Mouse (Mus musculus) heart, embryonic 11.5 days (tissue): ENCODE results near the gene Kank2. TPM values are rescaled to one million over a fixed set of nuclear protein-coding genes. Genes with fewer than 3 reads are reported as not detected.

Source experiments
- ATAC-seq: fragments of 200-750 bp; cut with Nextera tagmentation; replicated peaks from 2 replicates; pipeline ENCODE4 v1.8.0; 2017; ENCODE audit warnings: moderate library complexity; ENCODE audit not compliant: insufficient number of reproducible peaks, low FRiP score, low TSS enrichment
- H3K27ac ChIP-seq: fragments of 300-500 bp; sonication (generic); 2 replicates; pipeline ENCODE4 v1.5.1; 2014; ENCODE audit warnings: mild to moderate bottlenecking, low read depth, low read length
- H3K27me3 ChIP-seq: fragments of 300-500 bp; sonication (generic); 2 replicates; pipeline ENCODE4 v1.6.1; 2014; ENCODE audit warnings: mild to moderate bottlenecking, low read length, mixed read lengths; ENCODE audit not compliant: control insufficient read depth, insufficient read depth
- H3K36me3 ChIP-seq: fragments of 300-500 bp; sonication (generic); 2 replicates; pipeline ENCODE4 v1.6.1; 2014; ENCODE audit warnings: mild to moderate bottlenecking, low read length, moderate library complexity, mixed read lengths; ENCODE audit not compliant: control insufficient read depth, insufficient read depth
- H3K4me1 ChIP-seq: fragments of 300-500 bp; sonication (generic); 2 replicates; pipeline ENCODE4 v1.6.1; 2014; ENCODE audit warnings: low read length; ENCODE audit not compliant: control insufficient read depth, insufficient read depth
- H3K4me2 ChIP-seq: fragments of 300-500 bp; sonication (generic); 2 replicates; pipeline ENCODE4 v1.6.1; 2014; ENCODE audit warnings: mild to moderate bottlenecking, moderate library complexity
- H3K4me3 ChIP-seq: fragments of 300-500 bp; sonication (generic); 2 replicates; pipeline ENCODE4 v1.5.1; 2014; ENCODE audit warnings: low read depth, low read length
- H3K9ac ChIP-seq: fragments of 300-500 bp; sonication (generic); 2 replicates; pipeline ENCODE4 v1.6.1; 2014; ENCODE audit warnings: mild to moderate bottlenecking, low read depth, low read length, moderate library complexity
- H3K9me3 ChIP-seq: fragments of 300-500 bp; sonication (generic); replicated peaks from 2 replicates; pipeline ENCODE4 v1.6.1; 2016; ENCODE audit warnings: low read length; ENCODE audit not compliant: control insufficient read depth
- WGBS: fragments of 180-500 bp; shearing (Covaris S2); extraction: QIAGEN DNeasy Blood & Tissue Kit; methylation state at CpG from one replicate; pipeline ENCODE4 v1.1.7; 2014; ENCODE audit not compliant: insufficient replicate concordance; 5-methylcytosine and 5-hydroxymethylcytosine counted together
- polyA plus RNA-seq: library from polyadenylated mRNA; unstranded; fragments of >200 nt; fragmentation: Nextera tagmentation; extraction: Ambion mirVana; gene quantifications from 2 replicates; pipeline ENCODE4 v1.2.1, GENCODE M21; 2014

Gene Kank2
- polyA plus RNA-seq, 1 experiment from 2014 or later: 8.9 TPM

DNA sequence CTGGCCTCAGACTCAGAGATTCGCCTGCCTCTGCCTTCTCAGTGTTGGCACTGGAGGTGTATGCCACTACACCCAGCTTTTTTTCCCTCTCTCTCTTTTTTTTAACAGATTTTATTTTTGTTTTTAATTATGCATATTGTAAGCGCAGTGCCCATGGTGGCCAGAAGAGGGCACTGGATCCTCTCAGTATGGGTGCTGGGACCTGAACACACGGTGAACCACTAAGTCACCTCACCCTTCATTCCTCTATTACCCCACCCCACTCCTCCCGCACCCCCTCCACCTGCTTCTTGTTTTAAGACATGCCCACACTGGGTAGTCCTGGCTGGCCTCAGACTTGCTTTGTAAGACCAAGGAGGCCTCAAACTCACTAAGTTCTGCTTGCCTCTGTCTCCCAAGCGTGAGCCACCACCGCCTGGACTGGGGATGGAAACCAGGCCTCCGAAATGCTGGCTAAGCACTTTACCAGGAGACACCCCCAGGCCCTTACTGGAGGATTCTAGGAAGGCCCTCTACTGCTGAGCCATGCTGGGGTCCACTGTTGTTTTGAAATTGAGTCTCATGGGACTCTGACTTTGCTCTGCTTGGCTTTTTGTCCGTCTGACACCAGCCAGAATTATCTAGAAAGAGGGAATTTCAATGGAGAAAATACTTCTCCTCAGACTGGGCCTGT is 41.7 kb upstream of the Kank2 start:
- Histone ChIP-seq H3K9ac (no peak overlapping the region), H3K4me1 (no peaks in the 10 kb centered on the region; the same call in 1 of the 2 replicates), H3K27ac (no peak overlapping the region), H3K4me2 (no peak overlapping the region), H3K27me3 (no peaks in the 10 kb centered on the region), H3K36me3 (peaks cover 6% of the 10 kb centered on the region), H3K9me3 (no peaks in the 10 kb centered on the region), H3K4me3 (no peak overlapping the region)
- WGBS: 56% methylated on average over 8 of the region's 8 CpGs
- no peak for ATAC-seq

DNA sequence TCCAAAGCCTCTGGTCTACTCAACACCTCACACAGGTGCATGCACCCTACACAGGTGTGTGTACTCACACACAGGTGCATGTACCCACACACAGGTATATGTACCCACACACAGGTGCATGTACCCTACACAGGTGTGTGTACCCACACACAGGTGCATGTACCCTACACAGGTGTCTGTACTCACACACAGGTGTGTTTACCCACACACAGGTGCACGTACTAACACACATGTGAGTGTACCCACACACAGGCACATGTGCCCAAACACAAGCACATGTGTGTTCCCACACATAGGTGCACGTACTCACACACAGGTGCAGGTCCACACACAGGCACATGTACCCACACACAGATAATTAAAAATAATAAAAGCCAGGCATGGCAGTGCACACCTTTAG is 39.1 kb upstream of the Kank2 start:
- no peaks in the 10 kb centered on the region for H3K4me1 ChIP-seq
- no peak overlapping the region for H3K9ac ChIP-seq
- no peaks in the 10 kb centered on the region for H3K9me3 ChIP-seq
- no peak overlapping the region for H3K4me2 ChIP-seq
- peaks cover 8% of the 10 kb centered on the region for H3K36me3 ChIP-seq
- no peaks in the 10 kb centered on the region for H3K27me3 ChIP-seq
- no peak overlapping the region for H3K4me3 ChIP-seq
- 89% methylated on average over 2 of the region's 2 CpGs for WGBS
- no peak overlapping the region for H3K27ac ChIP-seq
- no peak for ATAC-seq

- no peak within 1 kb of the TSS for H3K27ac ChIP-seq
- H3K4me3 ChIP-seq: no peak within 1 kb of the TSS
- H3K9me3 ChIP-seq: no peaks in the 10 kb centered on the region
- H3K9ac ChIP-seq: no peak within 1 kb of the TSS
- 83% methylated on average over 15 of the region's 15 CpGs for WGBS
- H3K36me3 ChIP-seq: peaks cover 14% of the 10 kb centered on the region
- H3K4me2 ChIP-seq: no peak within 1 kb of the TSS
- no peaks in the 10 kb centered on the region for H3K4me1 ChIP-seq
- ATAC-seq: no peak
- H3K27me3 ChIP-seq: no peaks in the 10 kb centered on the region
Observed at GRCm38 (mm10) chr9:21835258-21835912, 36.8 kb upstream of the Kank2 start, which contains the start of gene Angptl8. Gene Angptl8, plus strand, starts transcription at chr9:21835510.

DNA sequence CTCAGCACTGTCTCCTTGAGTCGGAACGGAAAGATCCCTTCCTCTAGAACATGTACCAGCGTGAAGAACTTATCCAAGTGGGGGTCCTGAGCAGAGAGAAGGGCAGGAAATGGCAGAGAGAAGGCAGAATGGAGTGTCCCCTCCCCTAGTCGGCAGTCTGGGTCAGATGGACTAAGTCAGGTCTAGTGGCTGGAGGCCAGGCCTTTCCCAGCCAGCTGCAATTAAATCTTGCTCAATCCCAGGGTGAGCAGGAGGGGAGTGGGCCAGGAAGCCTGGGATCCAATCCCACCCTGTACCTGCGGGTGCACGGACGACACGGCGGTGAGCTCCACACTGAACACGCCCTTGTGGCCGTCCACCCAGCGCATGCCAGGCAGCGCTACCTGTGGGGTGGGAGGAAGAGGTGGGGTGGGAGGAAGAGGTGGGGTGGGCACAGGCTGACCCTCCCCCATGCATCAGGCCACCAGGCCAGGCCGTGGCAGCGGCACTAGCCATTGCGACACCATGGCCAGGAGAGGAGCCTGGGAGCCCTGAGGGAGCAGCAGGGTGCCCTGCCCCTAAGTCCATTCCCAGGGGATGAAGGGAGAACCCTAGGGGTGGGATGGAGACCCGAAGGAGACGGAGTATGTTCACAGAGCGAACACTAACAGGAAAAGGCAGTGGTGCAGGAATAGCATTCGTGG is 33.2 kb upstream of the Kank2 start:
- no peak for ATAC-seq
- no peaks in the 10 kb centered on the region for H3K27me3 ChIP-seq
- no peak overlapping the region for H3K4me3 ChIP-seq
- no peak overlapping the region for H3K4me2 ChIP-seq
- H3K4me1 ChIP-seq: no peaks in the 10 kb centered on the region
- H3K27ac ChIP-seq: no peak overlapping the region
- WGBS: 88% methylated on average over 20 of the region's 20 CpGs
- H3K9me3 ChIP-seq: no peaks in the 10 kb centered on the region
- H3K9ac ChIP-seq: no peak overlapping the region
- peaks cover 14% of the 10 kb centered on the region for H3K36me3 ChIP-seq

GRCm38 (mm10) chr9:21830936-21831335 is 32.4 kb upstream of the Kank2 start:
- Histone ChIP-seq H3K9ac (no peak overlapping the region), H3K36me3 (peaks cover 14% of the 10 kb centered on the region), H3K27ac (no peak overlapping the region), H3K4me1 (no peaks in the 10 kb centered on the region), H3K27me3 (no peaks in the 10 kb centered on the region), H3K4me3 (no peak overlapping the region), H3K4me2 (no peak overlapping the region), H3K9me3 (no peaks in the 10 kb centered on the region)
- no peak for ATAC-seq
- 86% methylated on average over 11 of the region's 11 CpGs for WGBS

GRCm38 (mm10) chr9:21830461-21830850 is 31.9 kb upstream of the Kank2 start:
- H3K4me2 ChIP-seq: no peak overlapping the region
- peaks cover 13% of the 10 kb centered on the region for H3K36me3 ChIP-seq
- WGBS: 72% methylated on average over 5 of the region's 5 CpGs

GRCm38 (mm10) chr9:21829834-21830460 is 31.4 kb upstream of the Kank2 start:
- Histone ChIP-seq H3K4me2 (no peak overlapping the region), H3K9me3 (no peaks in the 10 kb centered on the region), H3K36me3 (peaks cover 11% of the 10 kb centered on the region), H3K9ac (no peak overlapping the region), H3K4me3 (no peak overlapping the region), H3K27ac (no peak overlapping the region), H3K27me3 (no peaks in the 10 kb centered on the region), H3K4me1 (no peaks in the 10 kb centered on the region)
- WGBS: 84% methylated on average over 14 of the region's 14 CpGs
- ATAC-seq: no peak

More at GRCm38 (mm10) chr9:21830461-21830850, 31.9 kb upstream of the Kank2 start:
- H3K4me3 ChIP-seq: no peak overlapping the region
- no peaks in the 10 kb centered on the region for H3K4me1 ChIP-seq
- no peak overlapping the region for H3K27ac ChIP-seq
- H3K9ac ChIP-seq: no peak overlapping the region
- no peak for ATAC-seq
- no peaks in the 10 kb centered on the region for H3K27me3 ChIP-seq
- H3K9me3 ChIP-seq: no peaks in the 10 kb centered on the region

- no peak overlapping the region for H3K27ac ChIP-seq
- H3K9ac ChIP-seq: no peak overlapping the region
- peaks cover 7% of the 10 kb centered on the region; the same call in 1 of the 2 replicates for H3K36me3 ChIP-seq
- 62% methylated on average over 10 of the region's 10 CpGs for WGBS
- no peak overlapping the region for H3K4me3 ChIP-seq
- no peaks in the 10 kb centered on the region for H3K4me1 ChIP-seq
- H3K4me2 ChIP-seq: no peak overlapping the region
- H3K27me3 ChIP-seq: no peaks in the 10 kb centered on the region
- no peaks in the 10 kb centered on the region for H3K9me3 ChIP-seq
- ATAC-seq: peak; percentile 20; the same call in 1 of the 2 replicates
Observed at GRCm38 (mm10) chr9:21824366-21824765, 25.8 kb upstream of the Kank2 start.
